In the genomic region with DNA sequence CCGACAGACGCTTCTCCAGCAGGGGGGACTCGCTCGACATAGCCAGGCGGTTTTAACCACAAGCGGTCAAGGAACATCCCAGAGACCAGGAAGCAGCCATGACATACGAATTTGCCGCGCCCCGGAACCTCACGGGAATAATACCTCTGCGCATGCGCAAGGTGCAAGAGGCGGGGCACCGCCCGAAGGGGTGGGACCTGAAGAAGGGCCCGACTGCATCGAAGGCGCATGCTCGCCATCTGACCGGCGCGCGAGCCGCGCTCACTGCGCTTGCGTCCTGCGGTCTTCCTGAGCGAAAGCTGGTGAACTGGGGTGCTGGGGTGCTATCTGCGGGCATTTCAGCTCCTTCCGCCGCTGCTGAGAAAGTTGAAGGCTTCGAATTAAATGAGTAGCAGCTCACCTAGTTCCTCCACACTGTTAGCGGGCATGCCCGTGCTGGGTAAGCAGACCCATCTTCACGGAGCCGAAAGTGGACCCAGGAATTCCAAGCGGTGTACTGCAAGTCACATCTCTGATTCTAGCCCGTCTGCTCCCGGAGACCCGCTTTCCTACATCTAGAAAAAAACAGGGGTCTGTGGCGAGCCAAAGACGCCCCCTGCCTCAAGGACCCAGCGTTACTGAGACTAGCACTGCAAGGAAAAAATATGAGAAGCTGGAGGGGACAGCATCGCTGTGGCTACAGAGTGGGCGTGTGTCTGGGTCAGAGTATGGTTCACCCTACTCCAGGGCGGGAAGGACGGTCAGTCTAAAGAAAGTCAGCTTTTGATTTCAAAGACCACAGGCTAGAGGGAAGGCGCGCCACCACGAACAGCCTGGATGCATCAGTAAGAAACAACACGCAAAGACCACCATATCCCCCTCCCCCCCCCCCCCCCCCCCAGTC, we compare ENCODE assay signal across 8 mouse cellular contexts. TPM values are rescaled to one million over a fixed set of nuclear protein-coding genes. Genes with fewer than 3 reads are reported as not detected.
DNase-seq lines count a peak whose midpoint lies in the region; ATAC-seq and TF ChIP-seq lines count a peak whose summit lies in the region.

Mis18a (minus strand) TSS at position 172 of the 883 bp plus-strand sequence.

- ATAC-seq in forebrain, embryonic 11.5 days (replicated peaks; ENCODE audit: low FRiP score): peak; percentile 97
- ATAC-seq in heart, embryonic 16.5 days (replicated peaks; ENCODE audit: extremely low read depth, insufficient read depth, low FRiP score): peak; percentile 94
- peak; percentile 96 for ATAC-seq in liver, embryonic 15.5 days (ENCODE audit: insufficient read depth)
- peak; percentile 95 for ATAC-seq in neural tube, embryonic 12.5 days (ENCODE audit: low FRiP score, low read depth)

- in situ Hi-C loops in CH12.LX (cut with MboI; ENCODE audit: low pct_ligation_motif_present, low pct_unique_long_range_greater_than_20kb, low sequenced_read_pairs): no loop called here

- peaks cover 7% of the 10 kb centered on the region for H3K79me2 ChIP-seq in CH12.LX (replicated peaks; ENCODE audit: control insufficient read depth, extremely low read depth, insufficient read depth, poor library complexity, severe bottlenecking)

- dilution Hi-C loops in CH12.LX (cut with MboI; ENCODE audit: extremely low pct_ligation_motif_present, extremely low pct_unique_long_range_greater_than_20kb, low sequenced_read_pairs): no loop called here

- peak within 1 kb of the TSS; percentile 67 for H3K9ac ChIP-seq in CH12.LX (ENCODE audit: insufficient read depth, low read depth)
- H3K9ac ChIP-seq in forebrain, embryonic 11.5 days (ENCODE audit: low read length): peak within 1 kb of the TSS; percentile 83
- peak within 1 kb of the TSS; percentile 86 for H3K9ac ChIP-seq in heart, embryonic 16.5 days (ENCODE audit: low read length)
- H3K9ac ChIP-seq in liver, embryonic 15.5 days: peak within 1 kb of the TSS; percentile 86
- H3K9ac ChIP-seq in neural tube, embryonic 12.5 days: peak within 1 kb of the TSS; percentile 65

- peak within 1 kb of the TSS; percentile 91 for H3K4me2 ChIP-seq in CH12.LX (ENCODE audit: insufficient read depth, low read depth, poor library complexity, severe bottlenecking)
- H3K4me2 ChIP-seq in forebrain, embryonic 11.5 days (ENCODE audit: low read depth, low read length, severe bottlenecking): peak within 1 kb of the TSS; percentile 91
- peak within 1 kb of the TSS; percentile 99 for H3K4me2 ChIP-seq in heart, embryonic 16.5 days (ENCODE audit: low read depth, low read length)
- peak within 1 kb of the TSS; percentile 91 for H3K4me2 ChIP-seq in liver, embryonic 15.5 days
- peak within 1 kb of the TSS; percentile 97 for H3K4me2 ChIP-seq in neural tube, embryonic 12.5 days (replicated peaks)

- TF ChIP-seq CTCF in CH12.LX (conservative IDR thresholded peaks at IDR 0.05 in 1 of 2, IDR thresholded peaks at IDR 0.05 in 1 of 2; ENCODE audit: low read depth in 2 of 2, low read length in 2 of 2): no peak

- peaks cover 11 to 31% of the 10 kb centered on the region in 2 experiments for H3K36me3 ChIP-seq in CH12.LX (replicated peaks in 1 of 2; ENCODE audit: control insufficient read depth in 1 of 2, insufficient read depth in 1 of 2, low read length in 1 of 2)
- no peaks in the 10 kb centered on the region; the same call in 1 of the 2 replicates for H3K36me3 ChIP-seq in forebrain, embryonic 11.5 days (ENCODE audit: control insufficient read depth, insufficient read depth, low read length)
- H3K36me3 ChIP-seq in heart, embryonic 16.5 days (ENCODE audit: control insufficient read depth, insufficient read depth): 0 out of 2 replicates have a peak, but pooled peaks cover 6% of the 10 kb centered on the region
- H3K36me3 ChIP-seq in liver, embryonic 15.5 days (replicated peaks): peaks cover 26% of the 10 kb centered on the region
- peaks cover 4% of the 10 kb centered on the region; the same call in 1 of the 2 replicates for H3K36me3 ChIP-seq in neural tube, embryonic 12.5 days

- peaks cover 24% of the 10 kb centered on the region for H3K9me3 ChIP-seq in CH12.LX (replicated peaks; ENCODE audit: low read length)
- H3K9me3 ChIP-seq in forebrain, embryonic 11.5 days (ENCODE audit: control insufficient read depth, low read length): no peaks in the 10 kb centered on the region; the same call in 1 of the 2 replicates
- H3K9me3 ChIP-seq in heart, embryonic 16.5 days (replicated peaks; ENCODE audit: control insufficient read depth, low read length): peaks cover 6% of the 10 kb centered on the region
- no peaks in the 10 kb centered on the region for H3K9me3 ChIP-seq in liver, embryonic 15.5 days (replicated peaks)
- H3K9me3 ChIP-seq in neural tube, embryonic 12.5 days: peaks cover 8% of the 10 kb centered on the region; the same call in 1 of the 2 replicates

- H3K4me3 ChIP-seq in CH12.LX (replicated peaks in 1 of 3; ENCODE audit: low read depth in 2 of 3, low read length in 2 of 3, poor library complexity in 1 of 3): peak within 1 kb of the TSS; percentile 75 to 96 (median 88)
- H3K4me3 ChIP-seq in forebrain, embryonic 11.5 days (ENCODE audit: low read depth, low read length): peak within 1 kb of the TSS; percentile 91
- peak within 1 kb of the TSS; percentile 98 for H3K4me3 ChIP-seq in heart, embryonic 16.5 days (ENCODE audit: low read length)
- peak within 1 kb of the TSS; percentile 85 for H3K4me3 ChIP-seq in liver, embryonic 15.5 days (replicated peaks)
- H3K4me3 ChIP-seq in neural tube, embryonic 12.5 days: peak within 1 kb of the TSS; percentile 80

- peak; percentile 98 for TF ChIP-seq POLR2A in CH12.LX (IDR thresholded peaks at IDR 0.05; ENCODE audit: low read depth, low read length)

- H3K27ac ChIP-seq in CH12.LX (ENCODE audit: insufficient read depth, low read depth): 0 out of 2 replicates have a peak within 1 kb of the TSS, but pooled peaks have one; percentile 2
- H3K27ac ChIP-seq in forebrain, embryonic 11.5 days (ENCODE audit: low read depth, low read length): no peak within 1 kb of the TSS
- peak within 1 kb of the TSS; percentile 77 for H3K27ac ChIP-seq in heart, embryonic 16.5 days (ENCODE audit: low read length)
- peak within 1 kb of the TSS; percentile 79 for H3K27ac ChIP-seq in liver, embryonic 15.5 days (replicated peaks)
- H3K27ac ChIP-seq in neural tube, embryonic 12.5 days: no peak within 1 kb of the TSS; the same call in 1 of the 2 replicates

- WGBS in forebrain, embryonic 11.5 days: 1% methylated on average over 53 of the region's 53 CpGs
- 1% methylated on average over 53 of the region's 53 CpGs for WGBS in heart, embryonic 16.5 days
- 2% methylated on average over 53 of the region's 53 CpGs for WGBS in liver, embryonic 15.5 days (ENCODE audit: insufficient replicate concordance)
- WGBS in neural tube, embryonic 12.5 days: under 1% methylated on average over 53 of the region's 53 CpGs

- DNase-seq in CH12.LX (ENCODE audit: extremely low read depth): peak; percentile 96
- peak; percentile 94 for DNase-seq in c-Kit-positive CD71-positive TER-119-negative erythroid progenitor cells, embryonic 14.5 days (ENCODE audit: low read depth)
- DNase-seq in forebrain, embryonic 11.5 days (ENCODE audit: low spot score): peak; percentile 98
- peak; percentile 95 to 97 for DNase-seq in kidney, postnatal 36 days
- peak; percentile 95 for DNase-seq in telencephalon, adult 2 months (ENCODE audit: low read depth, low spot score)

- H3K27me3 ChIP-seq in CH12.LX (replicated peaks): no peaks in the 10 kb centered on the region
- H3K27me3 ChIP-seq in forebrain, embryonic 11.5 days (ENCODE audit: control insufficient read depth, insufficient read depth, low read length): no peaks in the 10 kb centered on the region
- no peaks in the 10 kb centered on the region for H3K27me3 ChIP-seq in heart, embryonic 16.5 days (ENCODE audit: control insufficient read depth, insufficient read depth, low read length)
- 0 out of 2 replicates have a peak, but pooled peaks cover 3% of the 10 kb centered on the region for H3K27me3 ChIP-seq in liver, embryonic 15.5 days
- H3K27me3 ChIP-seq in neural tube, embryonic 12.5 days (replicated peaks): no peaks in the 10 kb centered on the region

- TF ChIP-seq RAD21 in CH12.LX (IDR thresholded peaks at IDR 0.05; ENCODE audit: low read depth, low read length): no peak

- no peak for TF ChIP-seq EP300 in CH12.LX (IDR thresholded peaks at IDR 0.05; ENCODE audit: low read length)

- peaks cover 3 to 14% of the 10 kb centered on the region in 2 experiments; a peak in 2 of 4 replicates for H3K4me1 ChIP-seq in CH12.LX (ENCODE audit: control insufficient read depth in 1 of 2, insufficient read depth in 2 of 2)
- H3K4me1 ChIP-seq in forebrain, embryonic 11.5 days (replicated peaks; ENCODE audit: control insufficient read depth, insufficient read depth, low read length): peaks cover 6% of the 10 kb centered on the region; the same call in 1 of the 2 replicates
- peaks cover 12% of the 10 kb centered on the region for H3K4me1 ChIP-seq in heart, embryonic 16.5 days (ENCODE audit: control insufficient read depth, insufficient read depth, low read length)
- H3K4me1 ChIP-seq in liver, embryonic 15.5 days (replicated peaks): peaks cover 45% of the 10 kb centered on the region
- H3K4me1 ChIP-seq in neural tube, embryonic 12.5 days: peaks cover 8% of the 10 kb centered on the region

TF ChIP-seq in CH12.LX, 34 proteins besides CTCF, POLR2A, EP300 and RAD21 (continues in another document):
- TF ChIP-seq JUND (conservative IDR thresholded peaks at IDR 0.05; ENCODE audit: low read depth, low read length) (no peak), GABPA (IDR thresholded peaks at IDR 0.05; ENCODE audit: insufficient replicate concordance, low read depth, low read length) (no peak), ZNF384 (IDR thresholded peaks at IDR 0.05; ENCODE audit: low read depth, low read length) (no peak), CHD1 (IDR thresholded peaks at IDR 0.05; ENCODE audit: low read depth, low read length) (no peak), JUN (IDR thresholded peaks at IDR 0.05; ENCODE audit: insufficient read depth, low read depth, low read length) (no peak), BHLHE40 (IDR thresholded peaks at IDR 0.05; ENCODE audit: low read depth, low read length) (no peak), PAX5 (IDR thresholded peaks at IDR 0.05; ENCODE audit: low read length) (no peak), ZC3H11A (IDR thresholded peaks at IDR 0.05; ENCODE audit: low read depth, low read length) (no peak), UBTF (IDR thresholded peaks at IDR 0.05; ENCODE audit: low read depth, low read length) (no peak), E2F4 (IDR thresholded peaks at IDR 0.05; ENCODE audit: insufficient replicate concordance, low read depth, low read length) (peak; percentile 97), MXI1 (IDR thresholded peaks at IDR 0.05; ENCODE audit: low read depth, low read length) (peak; percentile 65; the same call in 1 of the 2 replicates)

RNA-seq across cellular contexts. Expression of gene Mis18a, which starts in this region (rescaled TPM):
- total RNA-seq in CH12.LX (2012; rRNA removed): 49.0 and 51.7 TPM in 2 replicates
- 113 and 120 TPM in 2 replicates for total RNA-seq in CH12.LX (2014; rRNA removed)
- polyA plus RNA-seq in CH12.LX (2012; ENCODE audit: insufficient read length, low read depth): 38.3 and 40.5 TPM in 2 replicates
- 92.9 and 102 TPM in 2 replicates for polyA plus RNA-seq in forebrain, embryonic 11.5 days (2014; fragmentation: Nextera tagmentation; extraction: Ambion mirVana)
- polyA plus RNA-seq in heart, embryonic 16.5 days (2015; fragmentation: Nextera tagmentation; extraction: Ambion mirVana): 29.7 and 35.0 TPM in 2 replicates
- 40.1 and 41.9 TPM in 2 replicates for polyA plus RNA-seq in liver, embryonic 15.5 days (2015; fragmentation: Nextera tagmentation; extraction: Ambion mirVana)
- 43.4 and 45.6 TPM in 2 replicates for polyA plus RNA-seq in neural tube, embryonic 12.5 days (2016; fragmentation: Nextera tagmentation; extraction: Ambion mirVana)

Comparison
In these comparisons a context has a peak if more than half of its experiments do, and no peak if none do; other contexts are left out.
1. H3K27ac ChIP-seq: peak in CH12.LX (single experiment), heart, embryonic 16.5 days (single experiment) and liver, embryonic 15.5 days (single experiment); none in forebrain, embryonic 11.5 days (single experiment) and neural tube, embryonic 12.5 days (single experiment).
2. Peak in every context shown above with its lines, with median percentiles within 50 percentile points of each other: DNase-seq, H3K4me2 ChIP-seq, H3K4me3 ChIP-seq, H3K9ac ChIP-seq and ATAC-seq.